Mouse (Mus musculus) bone marrow macrophage, adult 2 months (primary cell): ENCODE results near the gene Phldb2.

Experiments
- CTCF ChIP-seq: IDR thresholded peaks from 2 replicates; pipeline ENCODE4 v1.5.1; 2012; ENCODE audit warnings: low read depth, mild to moderate bottlenecking, low read length, moderate library complexity
- POLR2A ChIP-seq: IDR thresholded peaks from 2 replicates; pipeline ENCODE4 v1.6.1; 2012; ENCODE audit warnings: mild to moderate bottlenecking, low read depth, low read length, borderline replicate concordance

GRCm38 (mm10) chr16:45952035-45952434 is 1.4 kb downstream of the Phldb2 start:
- TF ChIP-seq POLR2A, result no peak
- TF ChIP-seq CTCF, result no peak
